14 mouse cellular contexts compared by ENCODE assay signal in the genomic region with DNA sequence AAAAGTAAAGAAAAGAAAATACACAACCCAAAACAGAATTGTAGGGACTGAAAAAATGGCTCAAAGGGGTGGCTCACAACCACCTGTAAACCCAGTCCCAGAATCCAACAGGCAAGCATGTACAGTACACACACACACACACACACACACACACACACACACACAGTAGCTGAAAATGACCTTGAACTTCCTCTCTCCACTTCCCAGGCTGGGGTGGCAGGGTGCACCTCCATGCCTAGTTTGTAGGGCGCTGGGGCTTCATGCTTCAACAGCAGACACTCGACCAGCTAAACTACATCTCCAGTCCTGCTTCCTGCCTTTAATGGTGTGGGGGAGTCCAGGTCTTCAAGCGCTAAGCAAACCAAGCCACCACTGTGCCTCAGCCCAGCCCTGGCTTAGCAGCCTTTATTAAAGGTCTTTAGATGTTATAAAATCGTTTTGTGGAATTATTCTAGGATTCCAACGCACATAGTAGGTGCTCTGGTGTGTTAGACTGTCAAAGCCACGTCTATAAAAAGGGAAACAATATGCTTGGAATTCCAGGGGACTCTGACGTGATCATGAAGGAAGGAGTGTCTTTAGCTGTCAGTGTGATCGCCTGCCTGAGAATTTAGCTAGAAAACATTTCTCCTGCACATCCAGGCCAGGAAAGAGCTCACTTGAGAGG. TPM values are rescaled to one million over a fixed set of nuclear protein-coding genes. Genes with fewer than 3 reads are reported as not detected.
A peak's percentile ranks its signal among the peaks of the same experiment; 100 is the strongest.
DNase-seq lines count a peak whose midpoint lies in the region; ATAC-seq and TF ChIP-seq lines count a peak whose summit lies in the region.
"Had no signal": no experiment of that assay in that cellular context is flagged by ENCODE, and none has a peak within 500 bp of the region (broad histone marks: within the 10 kb centered on the region; RNA-seq: fewer than 3 reads in every experiment).

No protein-coding gene starts in this region.

- no peak overlapping the region for H3K9ac ChIP-seq in lung, embryonic 16.5 days (ENCODE audit: low read length)
- no peak overlapping the region for H3K9ac ChIP-seq in liver, embryonic 15.5 days
- H3K9ac ChIP-seq in midbrain, embryonic 15.5 days, result no peak overlapping the region
- H3K9ac ChIP-seq: forebrain, embryonic 13.5 days; hindbrain, embryonic 14.5 days had no signal

- no peaks in the 10 kb centered on the region for H3K27me3 ChIP-seq in lung, embryonic 16.5 days (ENCODE audit: control insufficient read depth, insufficient read depth, low read depth, low read length)
- H3K27me3 ChIP-seq in G1E (ENCODE audit: insufficient read depth, low read length), result 0 out of 2 replicates have a peak, but pooled peaks cover 1% of the 10 kb centered on the region
- H3K27me3 ChIP-seq in liver, embryonic 15.5 days, result no peaks in the 10 kb centered on the region
- no peaks in the 10 kb centered on the region for H3K27me3 ChIP-seq in midbrain, embryonic 15.5 days (replicated peaks)
- H3K27me3 ChIP-seq: forebrain, embryonic 13.5 days had no signal

- no peaks in the 10 kb centered on the region for H3K9me3 ChIP-seq in lung, embryonic 16.5 days (ENCODE audit: control insufficient read depth, low read length)
- H3K9me3 ChIP-seq in G1E (replicated peaks), result no peaks in the 10 kb centered on the region
- H3K9me3 ChIP-seq in liver, embryonic 15.5 days (replicated peaks), result no peaks in the 10 kb centered on the region
- no peaks in the 10 kb centered on the region for H3K9me3 ChIP-seq in midbrain, embryonic 15.5 days
- H3K9me3 ChIP-seq: forebrain, embryonic 13.5 days; midbrain, embryonic 10.5 days had no signal

- H3K4me1 ChIP-seq in lung, embryonic 16.5 days (replicated peaks; ENCODE audit: control insufficient read depth, insufficient read depth, low read length), result peaks cover 20% of the 10 kb centered on the region
- peaks cover 47% of the 10 kb centered on the region for H3K4me1 ChIP-seq in G1E (ENCODE audit: insufficient read depth, low read depth, low read length)
- H3K4me1 ChIP-seq in liver, embryonic 15.5 days (replicated peaks), result peaks cover 66% of the 10 kb centered on the region
- H3K4me1 ChIP-seq in midbrain, embryonic 15.5 days, result peaks cover 18% of the 10 kb centered on the region

- H3K27ac ChIP-seq in lung, embryonic 16.5 days (ENCODE audit: low read length), result peak overlapping the region; percentile 12; the same call in 1 of the 2 replicates
- H3K27ac ChIP-seq in liver, embryonic 15.5 days (replicated peaks), result peak overlapping the region; percentile 56
- no peak overlapping the region for H3K27ac ChIP-seq in midbrain, embryonic 15.5 days
- H3K27ac ChIP-seq: forebrain, embryonic 13.5 days; hindbrain, embryonic 14.5 days; midbrain, embryonic 10.5 days had no signal

- ATAC-seq in CD4-positive, CD25-positive, alpha-beta regulatory T cell, adult 4 months, result no peak
- no peak for ATAC-seq in lung, embryonic 16.5 days (ENCODE audit: low read depth)
- no peak for ATAC-seq in G1E (ENCODE audit: extremely low read depth, insufficient number of reproducible peaks, low FRiP score, poor library complexity, severe bottlenecking)
- no peak for ATAC-seq in liver, embryonic 15.5 days (ENCODE audit: insufficient read depth)
- no peak for ATAC-seq in midbrain, embryonic 15.5 days (replicated peaks)

- no peaks in the 10 kb centered on the region for H3K36me3 ChIP-seq in lung, embryonic 16.5 days (ENCODE audit: control insufficient read depth, insufficient read depth, low read length)
- no peaks in the 10 kb centered on the region for H3K36me3 ChIP-seq in G1E (replicated peaks)
- H3K36me3 ChIP-seq in liver, embryonic 15.5 days (replicated peaks), result no peaks in the 10 kb centered on the region
- H3K36me3 ChIP-seq in midbrain, embryonic 15.5 days (replicated peaks), result no peaks in the 10 kb centered on the region
- H3K36me3 ChIP-seq: midbrain, embryonic 10.5 days had no signal

- peak; percentile 19 for DNase-seq in CD4-positive, CD25-positive, alpha-beta regulatory T cell, adult 2 months (ENCODE audit: low read depth, low spot score)
- no peak for DNase-seq in lung, postnatal 10 days
- DNase-seq in G1E (ENCODE audit: low spot score), result no peak
- DNase-seq in ovary, postnatal 36 days (ENCODE audit: low spot score), result no peak
- DNase-seq: adrenal gland, postnatal 10 days; cerebellum, adult 9-10 months; kidney, adult 11 months had no signal

- 31% methylated on average over 8 of the region's 8 CpGs for whole genome bisulfite sequencing in lung, embryonic 16.5 days
- 36% methylated on average over 8 of the region's 8 CpGs for whole genome bisulfite sequencing in liver, embryonic 15.5 days (ENCODE audit: insufficient replicate concordance)
- 62% methylated on average over 8 of the region's 8 CpGs for WGBS in midbrain, embryonic 15.5 days

- no peak for TF ChIP-seq CTCF in G1E (IDR thresholded peaks at IDR 0.05; ENCODE audit: low read depth, low read length)

- H3K4me3 ChIP-seq in lung, embryonic 16.5 days (ENCODE audit: low read length), result no peak overlapping the region
- 0 out of 2 replicates have a peak overlapping the region, but pooled peaks have one; percentile 9 for H3K4me3 ChIP-seq in G1E (ENCODE audit: low read depth, low read length)
- H3K4me3 ChIP-seq in liver, embryonic 15.5 days (replicated peaks), result no peak overlapping the region
- no peak overlapping the region for H3K4me3 ChIP-seq in midbrain, embryonic 15.5 days
- H3K4me3 ChIP-seq: forebrain, embryonic 13.5 days; midbrain, embryonic 10.5 days had no signal

- H3K4me2 ChIP-seq in lung, embryonic 16.5 days (ENCODE audit: low read depth, low read length), result no peak overlapping the region
- H3K4me2 ChIP-seq in liver, embryonic 15.5 days, result no peak overlapping the region
- no peak overlapping the region for H3K4me2 ChIP-seq in midbrain, embryonic 15.5 days
- H3K4me2 ChIP-seq: forebrain, embryonic 13.5 days; hindbrain, embryonic 14.5 days had no signal

RNA-seq across cellular contexts. Expression of a gene that starts 15.1 kb away (rescaled TPM):
- polyA plus RNA-seq in CD4-positive, CD25-positive, alpha-beta regulatory T cell, adult 4 months (2017; shearing (Covaris generic)), result under 1 TPM in 1 of 2 experiments, not detected in 1; 0.16 TPM
- polyA plus RNA-seq in lung, embryonic 16.5 days (2015; fragmentation: Nextera tagmentation; extraction: Ambion mirVana), result 15.5 and 15.8 TPM in 2 replicates
- 19.4 and 25.0 TPM in 2 replicates for total RNA-seq in G1E (2014; fragmentation: Nextera tagmentation)
- total RNA-seq in G1E (2017), result 24.7 and 27.4 TPM in 2 replicates
- 32.6 and 43.4 TPM in 2 replicates for polyA plus RNA-seq in G1E (2012)
- 4.8 and 6.5 TPM in 2 replicates for polyA plus RNA-seq in liver, embryonic 15.5 days (2015; fragmentation: Nextera tagmentation; extraction: Ambion mirVana)
- polyA plus RNA-seq in midbrain, embryonic 15.5 days (2015; fragmentation: Nextera tagmentation; extraction: Ambion mirVana), result 30.7 and 31.5 TPM in 2 replicates

RNA-seq across cellular contexts. Expression of a gene that starts 19.5 kb away (rescaled TPM):
- 10 to 100 TPM; 18.7 to 20.4 TPM for polyA plus RNA-seq in CD4-positive, CD25-positive, alpha-beta regulatory T cell, adult 4 months (2017; shearing (Covaris generic))
- 21.9 and 22.4 TPM in 2 replicates for polyA plus RNA-seq in lung, embryonic 16.5 days (2015; fragmentation: Nextera tagmentation; extraction: Ambion mirVana)
- total RNA-seq in G1E (2014; fragmentation: Nextera tagmentation) (205 and 239 TPM in 2 replicates), G1E (2017) (106 and 117 TPM in 2 replicates)
- polyA plus RNA-seq in G1E (2012), result 443 and 525 TPM in 2 replicates
- polyA plus RNA-seq in liver, embryonic 15.5 days (2015; fragmentation: Nextera tagmentation; extraction: Ambion mirVana), result 28.0 and 32.1 TPM in 2 replicates
- 28.1 and 34.9 TPM in 2 replicates for polyA plus RNA-seq in midbrain, embryonic 15.5 days (2015; fragmentation: Nextera tagmentation; extraction: Ambion mirVana)

Comparison
In these comparisons a context has a peak if more than half of its experiments do, and no peak if none do; other contexts are left out.
1. RNA of a gene that starts 19.5 kb away (polyA plus RNA-seq): 443 to 525 TPM in G1E; 28.1 to 34.9 TPM in midbrain, embryonic 15.5 days, 28.0 to 32.1 TPM in liver, embryonic 15.5 days, 21.9 to 22.4 TPM in lung, embryonic 16.5 days and 18.7 to 20.4 TPM in CD4-positive, CD25-positive, alpha-beta regulatory T cell, adult 4 months; every median in the first group is over 10 times any median in the second.